Mouse (Mus musculus) adrenal gland, postnatal 0 days (tissue): ENCODE data around the gene Oscar. TPM values are rescaled to one million over a fixed set of nuclear protein-coding genes. Genes with fewer than 3 reads are reported as not detected.

ENCODE experiments used
- microRNA-seq: library from miRNA; unstranded; fragments of <30 nt; microRNA quantifications from one replicate; pipeline ENCODE4, GENCODE M21; 2016; ENCODE audit warnings: borderline replicate concordance; ENCODE audit not compliant: insufficient number of aligned reads
- polyA plus RNA-seq: library from polyadenylated mRNA; unstranded; fragments of >200 nt; fragmentation: Nextera tagmentation; extraction: Ambion mirVana; gene quantifications from 2 replicates; pipeline ENCODE4 v1.2.1, GENCODE M21; 2015

Oscar gene
- polyA plus RNA-seq, result 0.10 and 0.44 TPM in 2 replicates

DNA sequence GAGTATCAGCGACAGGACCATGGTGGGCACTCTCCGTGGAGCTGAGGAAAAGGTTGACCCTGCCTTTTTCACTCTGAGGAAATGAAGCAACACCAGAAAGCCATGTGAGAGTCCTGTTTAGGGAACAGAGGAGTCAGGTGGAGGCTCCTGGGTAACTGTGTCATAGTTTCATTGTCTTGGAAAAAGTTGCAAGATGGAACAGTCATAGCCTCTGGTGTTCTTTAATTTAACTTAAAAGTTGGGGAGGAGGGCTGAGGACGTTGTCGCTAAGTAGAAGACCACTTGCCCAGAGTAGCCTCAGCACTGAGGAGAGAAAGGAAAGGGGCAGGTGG, at the start of gene Oscar:
Gene Oscar (minus strand): TSS at position 101 of the 332 bp plus-strand sequence.

DNA sequence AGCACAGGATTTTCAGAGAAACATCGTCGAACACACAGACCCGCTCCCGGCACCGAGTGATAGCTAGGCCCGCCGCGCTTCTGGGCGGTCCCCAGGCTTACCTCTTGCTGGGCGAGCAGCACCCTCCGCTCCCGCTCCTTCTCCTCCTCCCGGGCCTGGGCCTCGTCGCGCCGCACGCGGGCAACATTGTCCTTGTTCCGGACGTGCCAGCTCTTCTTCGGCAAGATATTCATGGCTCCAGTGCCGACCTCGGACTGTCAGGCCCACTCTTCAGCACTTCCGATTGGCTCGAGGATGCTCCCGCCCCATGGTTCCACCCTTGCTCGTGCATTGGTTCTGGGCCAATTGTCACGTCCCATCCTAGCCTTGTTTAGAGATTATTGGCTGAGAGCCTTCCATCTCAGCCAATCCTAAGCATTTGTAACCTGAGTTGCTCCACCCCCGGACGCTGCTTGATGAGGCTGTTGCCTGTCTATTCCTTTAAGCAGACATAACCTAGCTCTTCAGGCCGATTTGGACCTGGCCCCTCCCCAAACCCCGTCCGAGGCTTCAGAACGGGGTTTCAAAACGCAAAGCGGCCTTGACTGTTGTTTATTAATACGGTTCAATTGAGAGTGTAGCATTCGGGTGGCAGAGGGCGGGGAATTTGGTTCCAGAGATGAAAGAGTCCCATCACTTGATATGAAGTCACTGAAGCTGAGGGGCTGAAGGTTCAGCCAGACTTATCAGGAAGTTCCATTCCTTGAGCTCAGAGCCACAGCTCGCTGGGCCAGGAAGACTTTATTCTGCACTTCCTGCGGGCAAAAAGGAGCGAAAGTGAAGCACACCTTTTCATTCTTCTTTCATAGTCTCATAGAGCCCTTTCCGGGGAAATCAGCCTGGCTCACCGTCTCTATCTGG, 49.5 kb upstream of the Oscar start, which contains the start of gene Leng1:
Gene Leng1 (minus strand): TSS at position 626 of the 900 bp plus-strand sequence.

DNA sequence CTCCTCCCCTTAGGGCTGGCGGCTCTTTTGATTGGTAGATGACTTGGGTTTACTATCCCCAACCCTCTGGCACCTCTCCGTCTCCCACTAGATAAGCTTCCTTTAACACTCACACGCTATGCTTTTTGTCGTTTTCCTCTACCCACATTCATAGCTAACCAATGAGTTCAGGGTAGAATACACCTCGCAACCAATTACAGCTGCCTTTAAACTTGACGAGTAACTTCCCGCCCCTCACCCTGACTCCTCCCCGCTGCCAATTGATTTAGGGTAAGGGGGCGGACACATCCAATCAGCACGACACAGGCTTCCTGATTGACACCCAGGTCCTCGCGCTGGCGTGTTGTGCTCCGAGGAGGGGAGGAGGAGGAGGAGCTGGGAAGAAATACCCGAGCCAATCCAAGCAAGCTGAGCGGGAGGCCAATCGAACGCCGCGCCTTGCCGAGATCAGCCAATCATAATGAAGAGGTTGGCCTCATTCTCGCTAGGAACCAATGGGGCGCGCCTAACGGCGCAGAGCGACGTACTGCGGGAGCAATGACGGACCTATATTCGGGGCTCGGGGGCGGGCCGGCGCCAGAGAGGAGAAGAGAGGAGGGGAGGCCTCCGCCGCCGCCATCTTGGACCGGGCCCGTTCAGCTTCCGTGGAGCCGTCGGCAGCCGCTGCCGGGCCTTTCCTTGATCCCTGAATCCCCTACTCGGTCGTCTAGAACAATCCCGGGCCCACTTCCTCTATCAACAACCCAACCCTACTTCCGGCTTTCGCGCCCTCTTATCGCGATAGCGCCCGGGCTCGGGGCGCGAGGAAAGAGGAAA, 28.9 kb upstream of the Oscar start, which contains the start of gene Cnot3:
Gene Cnot3 (plus strand): TSS at position 597 of the 816 bp plus-strand sequence.

DNA sequence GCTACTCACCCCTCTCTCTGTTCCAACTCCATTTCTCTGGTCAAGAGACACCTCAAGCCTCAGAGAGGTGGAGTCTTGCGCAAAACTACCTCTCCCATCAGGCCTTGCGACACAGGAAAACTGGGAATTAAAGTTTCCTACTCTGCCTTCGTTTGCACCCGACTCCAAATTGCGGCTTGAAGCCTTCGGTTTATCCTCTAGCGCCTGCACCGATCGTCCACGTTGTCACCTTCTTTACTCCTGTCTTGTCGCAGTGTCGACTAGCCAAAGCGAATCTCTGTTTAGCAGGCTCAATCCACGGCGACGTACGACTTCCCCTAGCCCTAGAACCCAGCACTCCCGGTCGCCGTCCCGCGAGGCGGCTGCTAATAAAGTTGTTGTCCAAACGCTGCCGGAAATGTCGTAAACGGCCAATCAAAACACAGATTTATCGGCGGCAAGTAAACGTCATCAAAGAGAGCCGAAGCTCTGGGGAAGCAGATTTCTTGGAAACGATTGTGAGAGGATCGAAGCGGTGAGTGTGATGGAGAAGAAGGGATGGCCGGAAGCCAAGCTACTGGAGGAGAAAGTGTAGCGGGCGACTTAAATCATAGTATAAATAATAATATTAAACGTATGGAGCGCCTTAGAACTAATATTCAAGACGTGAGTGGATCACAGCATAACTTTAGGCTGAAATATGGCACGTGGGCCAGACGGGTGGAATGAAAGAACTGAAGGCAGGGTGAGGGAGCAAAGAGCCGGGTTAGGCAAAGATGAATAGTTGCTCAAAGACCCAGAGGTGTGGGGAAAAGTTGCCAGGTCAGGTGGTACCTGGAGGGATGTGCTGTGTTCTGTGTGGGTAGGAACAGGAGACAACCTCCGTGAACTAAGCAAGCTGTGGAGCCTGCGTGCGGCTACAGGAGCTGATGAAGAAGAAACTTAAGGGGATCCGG, 13.9 kb upstream of the Oscar start, which contains the start of the genes Tfpt and Prpf31:
Gene Tfpt (minus strand): TSS at position 387 of the 935 bp plus-strand sequence.
Gene Prpf31 (plus strand): TSS at position 443 of the 935 bp plus-strand sequence.

DNA sequence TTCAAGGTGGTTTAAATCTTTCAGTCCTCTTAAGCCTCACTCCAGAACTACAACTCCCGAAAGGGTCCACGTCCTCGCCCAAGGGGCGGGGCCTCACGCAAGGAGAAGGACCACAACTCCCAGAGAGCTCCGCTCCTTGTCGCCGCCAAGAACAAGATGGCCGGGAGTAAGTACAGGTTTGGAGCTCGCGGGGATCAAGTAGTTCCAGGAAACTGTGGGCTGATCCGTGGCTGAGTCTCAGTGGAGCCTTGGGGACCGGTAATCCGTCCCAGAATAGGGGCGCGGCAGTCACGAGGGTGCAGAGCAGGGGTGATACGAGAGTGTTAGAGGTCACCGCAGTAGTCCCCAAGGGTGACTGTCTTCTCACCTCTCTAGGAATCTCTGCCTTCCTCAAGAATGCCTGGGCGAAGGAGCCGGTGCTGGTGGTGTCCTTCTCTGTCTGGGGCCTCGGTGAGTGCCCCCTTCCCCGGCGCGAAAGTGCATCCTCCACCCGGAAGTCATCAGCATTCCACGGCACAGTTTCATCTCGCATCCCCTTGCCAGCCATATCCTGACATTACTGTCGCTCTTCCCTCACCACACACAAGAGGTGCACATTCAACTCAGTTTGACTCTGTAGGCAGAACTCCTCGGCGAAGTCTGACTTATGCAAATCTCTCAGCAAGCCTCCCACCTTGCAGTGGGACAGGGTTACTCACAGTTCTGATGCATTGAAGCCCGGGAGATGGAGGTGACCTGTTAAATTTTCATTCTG, 1.5 kb upstream of the Oscar start, which contains the start of gene Ndufa3:
Gene Ndufa3 (plus strand): TSS at position 132 of the 754 bp plus-strand sequence.

Small RNA genes lying within 50 kb of the gene (microRNA-seq; reads per million reads assigned to microRNA genes)
- gene Gm25100 (not detected), gene Mir3572 (1.8 reads per million)

Other genes with a start within 250 kb of the Oscar start
- gene Cacng8, start 225.5 kb downstream of the Oscar start, polyA plus RNA-seq, result 2.2 and 2.8 TPM in 2 replicates
- 0.09 and 0.54 TPM in 2 replicates for gene Cacng6, start 192.0 kb downstream of the Oscar start, polyA plus RNA-seq
- gene Tarm1, start 113.5 kb downstream of the Oscar start, polyA plus RNA-seq, result 0.10 and 0.38 TPM in 2 replicates
- 657 and 674 TPM in 2 replicates for gene Ndufa3, start 1.2 kb upstream of the Oscar start, polyA plus RNA-seq
- gene Tfpt, start 13.8 kb upstream of the Oscar start, polyA plus RNA-seq, result 21.2 and 27.3 TPM in 2 replicates
- gene Prpf31, start 13.8 kb upstream of the Oscar start, polyA plus RNA-seq, result 32.2 and 48.8 TPM in 2 replicates
- 19.3 and 23.9 TPM in 2 replicates for gene Cnot3, start 29.1 kb upstream of the Oscar start, polyA plus RNA-seq
- gene Leng1, start 49.7 kb upstream of the Oscar start, polyA plus RNA-seq, result 10.4 and 16.1 TPM in 2 replicates
- gene Tmc4, start 61.4 kb upstream of the Oscar start, polyA plus RNA-seq, result 10.4 and 11.8 TPM in 2 replicates
- 248 and 255 TPM in 2 replicates for gene Tsen34, start 76.7 kb upstream of the Oscar start, polyA plus RNA-seq
- 39.0 and 49.7 TPM in 2 replicates for gene Mboat7, start 77.4 kb upstream of the Oscar start, polyA plus RNA-seq
- gene Rps9, start 87.8 kb upstream of the Oscar start, polyA plus RNA-seq, result 1,062 and 1,264 TPM in 2 replicates
- gene Pirb, start 104.2 kb upstream of the Oscar start, polyA plus RNA-seq, result 1.8 and 3.7 TPM in 2 replicates
- 0.12 TPM in 1 of 2 replicates, not detected in the other for gene Gm15448, start 209.5 kb upstream of the Oscar start, polyA plus RNA-seq
- 0.54 and 0.96 TPM in 2 replicates for gene Pira2, start 228.9 kb upstream of the Oscar start, polyA plus RNA-seq